Mouse (Mus musculus) bone marrow macrophage, adult 2 months (primary cell): ENCODE data around the gene Prex1.

Source experiments
- CTCF ChIP-seq: IDR thresholded peaks from 2 replicates; pipeline ENCODE4 v1.5.1; 2012; ENCODE audit warnings: low read depth, mild to moderate bottlenecking, low read length, moderate library complexity
- POLR2A ChIP-seq: IDR thresholded peaks from 2 replicates; pipeline ENCODE4 v1.6.1; 2012; ENCODE audit warnings: mild to moderate bottlenecking, low read depth, low read length, borderline replicate concordance

DNA sequence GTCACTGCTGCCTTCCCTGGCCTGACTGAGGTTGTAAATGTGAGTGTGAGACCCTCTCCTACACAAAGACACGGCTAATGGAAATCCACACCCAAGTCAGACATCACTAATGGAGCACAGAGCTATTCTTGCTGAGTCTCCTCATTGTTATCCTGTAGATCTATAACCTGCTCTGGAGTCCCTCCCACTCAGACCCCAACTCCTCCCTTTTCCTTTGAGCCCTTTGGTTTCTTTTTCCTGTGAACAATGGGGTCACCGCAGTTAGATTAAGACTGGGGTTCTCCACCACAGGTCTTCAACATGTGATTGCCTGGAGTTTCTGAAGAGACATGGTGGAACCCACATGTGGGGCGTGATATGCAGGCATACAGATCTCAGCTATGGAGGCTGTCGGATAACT is 57.0 kb downstream of the Prex1 start:
- TF ChIP-seq CTCF (no peak), POLR2A (no peak)
